Mouse (Mus musculus): ENCODE measurements around the gene Sgf29. TPM values are rescaled to one million over a fixed set of nuclear protein-coding genes. Genes with fewer than 3 reads are reported as not detected.
"Not testable (repeated sequence)": the region's sequence is repeated elsewhere in the genome, so short reads cannot be mapped to it uniquely, and the experiment has no call there.

The Sgf29 gene
- polyA plus RNA-seq, 1 experiment from 2014 or later = 53.6 TPM

- Histone ChIP-seq H3K9ac (ENCODE audit: low read length) (no peak within 1 kb of the TSS), H3K4me2 (ENCODE audit: low read depth, low read length, severe bottlenecking) (no peak within 1 kb of the TSS), H3K27me3 (ENCODE audit: control insufficient read depth, insufficient read depth, low read length) (no peaks in the 10 kb centered on the region), H3K4me1 (replicated peaks; ENCODE audit: control insufficient read depth, insufficient read depth, low read length) (no peaks in the 10 kb centered on the region), H3K27ac (ENCODE audit: low read depth, low read length) (no peak within 1 kb of the TSS), H3K36me3 (ENCODE audit: control insufficient read depth, insufficient read depth, low read length) (no peaks in the 10 kb centered on the region), H3K4me3 (ENCODE audit: low read depth, low read length) (no peak within 1 kb of the TSS), H3K9me3 (ENCODE audit: control insufficient read depth, low read length) (no peaks in the 10 kb centered on the region)
- DNase-seq (ENCODE audit: low spot score) (no peak), ATAC-seq (replicated peaks; ENCODE audit: low FRiP score) (no peak)
- 93% methylated on average over 4 of the region's 4 CpGs for WGBS
Observed at GRCm38 (mm10) chr7:126630824-126631518, 18.1 kb upstream of the Sgf29 start, which contains the start of gene Nupr1. Gene Nupr1 (minus strand): TSS chr7:126630861.

GRCm38 (mm10) chr7:126632478-126632877 lies 16.6 kb upstream of the Sgf29 start:
- Histone ChIP-seq H3K36me3 (ENCODE audit: control insufficient read depth, insufficient read depth, low read length) (no peaks in the 10 kb centered on the region), H3K9me3 (ENCODE audit: control insufficient read depth, low read length) (no peaks in the 10 kb centered on the region), H3K4me1 (replicated peaks; ENCODE audit: control insufficient read depth, insufficient read depth, low read length) (no peaks in the 10 kb centered on the region), H3K4me3 (ENCODE audit: low read depth, low read length) (no peak overlapping the region), H3K4me2 (ENCODE audit: low read depth, low read length, severe bottlenecking) (no peak overlapping the region), H3K27me3 (ENCODE audit: control insufficient read depth, insufficient read depth, low read length) (no peaks in the 10 kb centered on the region), H3K9ac (ENCODE audit: low read length) (no peak overlapping the region), H3K27ac (ENCODE audit: low read depth, low read length) (no peak overlapping the region)
- WGBS = 91% methylated on average over 2 of the region's 2 CpGs
- no peak for DNase-seq (ENCODE audit: low spot score)
- no peak for ATAC-seq (replicated peaks; ENCODE audit: low FRiP score)

- DNase-seq (ENCODE audit: low spot score) (no peak), ATAC-seq (replicated peaks; ENCODE audit: low FRiP score) (no peak)
- H3K4me2 ChIP-seq (ENCODE audit: low read depth, low read length, severe bottlenecking) = no peak overlapping the region
- H3K9ac ChIP-seq (ENCODE audit: low read length) = no peak overlapping the region
- H3K9me3 ChIP-seq (ENCODE audit: control insufficient read depth, low read length) = no peaks in the 10 kb centered on the region
- no peaks in the 10 kb centered on the region for H3K4me1 ChIP-seq (replicated peaks; ENCODE audit: control insufficient read depth, insufficient read depth, low read length)
- no peaks in the 10 kb centered on the region for H3K36me3 ChIP-seq (ENCODE audit: control insufficient read depth, insufficient read depth, low read length)
- H3K4me3 ChIP-seq (ENCODE audit: low read depth, low read length) = no peak overlapping the region
- H3K27ac ChIP-seq (ENCODE audit: low read depth, low read length) = no peak overlapping the region
- H3K27me3 ChIP-seq (ENCODE audit: control insufficient read depth, insufficient read depth, low read length) = no peaks in the 10 kb centered on the region
Observed at GRCm38 (mm10) chr7:126635375-126635774, 13.7 kb upstream of the Sgf29 start.

- Histone ChIP-seq H3K4me1 (replicated peaks; ENCODE audit: control insufficient read depth, insufficient read depth, low read length) (no peaks in the 10 kb centered on the region), H3K9me3 (ENCODE audit: control insufficient read depth, low read length) (no peaks in the 10 kb centered on the region), H3K9ac (ENCODE audit: low read length) (no peak overlapping the region), H3K4me3 (ENCODE audit: low read depth, low read length) (no peak overlapping the region), H3K27ac (ENCODE audit: low read depth, low read length) (no peak overlapping the region), H3K4me2 (ENCODE audit: low read depth, low read length, severe bottlenecking) (no peak overlapping the region), H3K36me3 (ENCODE audit: control insufficient read depth, insufficient read depth, low read length) (no peaks in the 10 kb centered on the region), H3K27me3 (ENCODE audit: control insufficient read depth, insufficient read depth, low read length) (no peaks in the 10 kb centered on the region)
- ATAC-seq (replicated peaks; ENCODE audit: low FRiP score) (no peak), DNase-seq (ENCODE audit: low spot score) (no peak)
- WGBS = 21% methylated on average over 4 of the region's 4 CpGs
Observed at GRCm38 (mm10) chr7:126636733-126637520, 12.2 kb upstream of the Sgf29 start.

GRCm38 (mm10) chr7:126642545-126643243 lies 6.4 kb upstream of the Sgf29 start:
- Histone ChIP-seq H3K9ac (ENCODE audit: low read length) (no peak overlapping the region), H3K27me3 (ENCODE audit: control insufficient read depth, insufficient read depth, low read length) (no peaks in the 10 kb centered on the region), H3K4me3 (ENCODE audit: low read depth, low read length) (no peak overlapping the region), H3K9me3 (ENCODE audit: control insufficient read depth, low read length) (no peaks in the 10 kb centered on the region), H3K4me1 (replicated peaks; ENCODE audit: control insufficient read depth, insufficient read depth, low read length) (no peaks in the 10 kb centered on the region), H3K4me2 (ENCODE audit: low read depth, low read length, severe bottlenecking) (no peak overlapping the region), H3K36me3 (ENCODE audit: control insufficient read depth, insufficient read depth, low read length) (no peaks in the 10 kb centered on the region), H3K27ac (ENCODE audit: low read depth, low read length) (no peak overlapping the region)
- 76% methylated on average over 5 of the region's 5 CpGs for WGBS
- DNase-seq (ENCODE audit: low spot score) = no peak
- no peak for ATAC-seq (replicated peaks; ENCODE audit: low FRiP score)

GRCm38 (mm10) chr7:126643244-126643617 lies 5.9 kb upstream of the Sgf29 start:
- not testable (repeated sequence) for H3K4me1 ChIP-seq (replicated peaks; ENCODE audit: control insufficient read depth, insufficient read depth, low read length); H3K27ac ChIP-seq (ENCODE audit: low read depth, low read length); H3K9ac ChIP-seq (ENCODE audit: low read length); H3K27me3 ChIP-seq (ENCODE audit: control insufficient read depth, insufficient read depth, low read length); ATAC-seq (replicated peaks; ENCODE audit: low FRiP score); H3K4me2 ChIP-seq (ENCODE audit: low read depth, low read length, severe bottlenecking); H3K4me3 ChIP-seq (ENCODE audit: low read depth, low read length); H3K36me3 ChIP-seq (ENCODE audit: control insufficient read depth, insufficient read depth, low read length); H3K9me3 ChIP-seq (ENCODE audit: control insufficient read depth, low read length); DNase-seq (ENCODE audit: low spot score)
- WGBS = 85% methylated on average over 3 of the region's 3 CpGs

GRCm38 (mm10) chr7:126644345-126644744 lies 4.8 kb upstream of the Sgf29 start:
- H3K9me3 ChIP-seq (ENCODE audit: control insufficient read depth, low read length) = no peaks in the 10 kb centered on the region
- no peak overlapping the region for H3K4me3 ChIP-seq (ENCODE audit: low read depth, low read length)
- DNase-seq (ENCODE audit: low spot score) (no peak), ATAC-seq (replicated peaks; ENCODE audit: low FRiP score) (no peak)
- WGBS = 83% methylated on average over 3 of the region's 3 CpGs
- H3K4me2 ChIP-seq (ENCODE audit: low read depth, low read length, severe bottlenecking) = no peak overlapping the region
- no peaks in the 10 kb centered on the region for H3K4me1 ChIP-seq (replicated peaks; ENCODE audit: control insufficient read depth, insufficient read depth, low read length)
- H3K27ac ChIP-seq (ENCODE audit: low read depth, low read length) = no peak overlapping the region
- H3K36me3 ChIP-seq (ENCODE audit: control insufficient read depth, insufficient read depth, low read length) = no peaks in the 10 kb centered on the region
- no peak overlapping the region for H3K9ac ChIP-seq (ENCODE audit: low read length)
- no peaks in the 10 kb centered on the region for H3K27me3 ChIP-seq (ENCODE audit: control insufficient read depth, insufficient read depth, low read length)

- no peak overlapping the region for H3K9ac ChIP-seq (ENCODE audit: low read length)
- H3K9me3 ChIP-seq (ENCODE audit: control insufficient read depth, low read length) = no peaks in the 10 kb centered on the region
- no peaks in the 10 kb centered on the region; the same call in 1 of the 2 replicates for H3K4me1 ChIP-seq (replicated peaks; ENCODE audit: control insufficient read depth, insufficient read depth, low read length)
- DNase-seq (ENCODE audit: low spot score) (no peak), ATAC-seq (replicated peaks; ENCODE audit: low FRiP score) (no peak)
- H3K27ac ChIP-seq (ENCODE audit: low read depth, low read length) = no peak overlapping the region
- H3K36me3 ChIP-seq (ENCODE audit: control insufficient read depth, insufficient read depth, low read length) = no peaks in the 10 kb centered on the region
- no peaks in the 10 kb centered on the region for H3K27me3 ChIP-seq (ENCODE audit: control insufficient read depth, insufficient read depth, low read length)
- no peak overlapping the region for H3K4me3 ChIP-seq (ENCODE audit: low read depth, low read length)
- H3K4me2 ChIP-seq (ENCODE audit: low read depth, low read length, severe bottlenecking) = no peak overlapping the region
Observed at GRCm38 (mm10) chr7:126644914-126645313, 4.2 kb upstream of the Sgf29 start.

Data from forebrain, embryonic 11.5 days (tissue).